Mouse (Mus musculus) bone marrow macrophage, adult 2 months (primary cell): ENCODE measurements around the gene Best1.

Experiments
- CTCF ChIP-seq: IDR thresholded peaks from 2 replicates; pipeline ENCODE4 v1.5.1; 2012; ENCODE audit warnings: low read depth, mild to moderate bottlenecking, low read length, moderate library complexity
- POLR2A ChIP-seq: IDR thresholded peaks from 2 replicates; pipeline ENCODE4 v1.6.1; 2012; ENCODE audit warnings: mild to moderate bottlenecking, low read depth, low read length, borderline replicate concordance

GRCm38 (mm10) chr19:9981621-9982020 is 19.8 kb downstream of the Best1 start:
- TF ChIP-seq CTCF (no peak), POLR2A (no peak)
